Mouse (Mus musculus) CH12.LX (cell line): Measurements from ENCODE around the gene Mfsd10. TPM values are rescaled to one million over a fixed set of nuclear protein-coding genes. Genes with fewer than 3 reads are reported as not detected.

Source experiments
- DNase-seq: peaks from one replicate; pipeline ENCODE4 v3.0.0-alpha.2; 2013; ENCODE audit errors: extremely low read depth
- H3K27ac ChIP-seq: 2 replicates; pipeline ENCODE4 v1.5.1; 2012; ENCODE audit warnings: low read depth, mild to moderate bottlenecking, control low read depth, moderate library complexity; ENCODE audit not compliant: insufficient read depth
- H3K27me3 ChIP-seq: replicated peaks from 2 replicates; pipeline ENCODE3; 2012; ENCODE audit warnings: inconsistent platforms
- H3K36me3 ChIP-seq, 2 experiments: replicated peaks in 1 of 2; 2 replicates each; pipeline versions ENCODE3 to v1.6.1; 2012; ENCODE audit warnings: inconsistent platforms in 1 of 2, low read length in 1 of 2, mild to moderate bottlenecking in 1 of 2, mixed read lengths in 1 of 2, moderate library complexity in 1 of 2; ENCODE audit not compliant: control insufficient read depth in 1 of 2, insufficient read depth in 1 of 2
- H3K4me1 ChIP-seq, 2 experiments: 2 replicates each; pipeline ENCODE4 v1.6.1; 2012; ENCODE audit warnings: inconsistent platforms in 1 of 2, moderate library complexity in 1 of 2; ENCODE audit not compliant: insufficient read depth in 2 of 2, control insufficient read depth in 1 of 2
- H3K4me2 ChIP-seq: 2 replicates; pipeline ENCODE4 v1.6.1; 2012; ENCODE audit warnings: low read depth, mild to moderate bottlenecking, control low read depth; ENCODE audit not compliant: poor library complexity, insufficient read depth, severe bottlenecking
- H3K4me3 ChIP-seq, 3 experiments: fragments of 150-350 bp in 1 of 3; sonication (generic) in 1 of 3; replicated peaks in 1 of 3; 2 replicates each; pipeline versions ENCODE3 to v1.5.1; 2011 to 2012; ENCODE audit warnings: low read depth in 2 of 3, low read length in 2 of 3, mild to moderate bottlenecking in 2 of 3, moderate library complexity in 2 of 3, control low read depth in 1 of 3, improper control_type of control experiment in 1 of 3, inconsistent platforms in 1 of 3, mixed read lengths in 1 of 3; ENCODE audit not compliant: poor library complexity in 1 of 3
- H3K79me2 ChIP-seq: replicated peaks from 2 replicates; pipeline ENCODE4 v1.6.1; 2012; ENCODE audit warnings: mild to moderate bottlenecking, moderate library complexity; ENCODE audit not compliant: control insufficient read depth, poor library complexity, insufficient read depth, severe bottlenecking; ENCODE audit errors: extremely low read depth
- H3K9ac ChIP-seq: 2 replicates; pipeline ENCODE4 v1.6.1; 2012; ENCODE audit warnings: low read depth, mild to moderate bottlenecking, control low read depth, moderate library complexity; ENCODE audit not compliant: insufficient read depth
- H3K9me3 ChIP-seq: replicated peaks from 2 replicates; pipeline ENCODE3; 2012; ENCODE audit warnings: low read length, inconsistent platforms, mixed read lengths
- BHLHE40 ChIP-seq: IDR thresholded peaks from 2 replicates; pipeline ENCODE4 v1.6.1; 2011; ENCODE audit warnings: mild to moderate bottlenecking, low read depth, low read length, improper control_type of control experiment
- CHD2 ChIP-seq: IDR thresholded peaks from 2 replicates; pipeline ENCODE4 v1.6.1; 2011; ENCODE audit warnings: low read length, improper control_type of control experiment
- E2F4 ChIP-seq: IDR thresholded peaks from 2 replicates; pipeline ENCODE4 v1.6.1; 2011; ENCODE audit warnings: low read depth, low read length, improper control_type of control experiment; ENCODE audit not compliant: insufficient replicate concordance
- GABPA ChIP-seq: IDR thresholded peaks from 2 replicates; pipeline ENCODE4 v1.6.1; 2012; ENCODE audit warnings: low read depth, low read length, improper control_type of control experiment, inconsistent platforms; ENCODE audit not compliant: insufficient replicate concordance
- IRF4 ChIP-seq: IDR thresholded peaks from 2 replicates; pipeline ENCODE4 v1.6.1; 2014; ENCODE audit warnings: low read depth, mild to moderate bottlenecking, inconsistent platforms, low read length, improper control_type of control experiment
- JUN ChIP-seq: IDR thresholded peaks from 2 replicates; pipeline ENCODE4 v1.6.1; 2011; ENCODE audit warnings: low read depth, mild to moderate bottlenecking, low read length, improper control_type of control experiment, moderate library complexity; ENCODE audit not compliant: insufficient read depth
- JUND ChIP-seq: conservative IDR thresholded peaks from 2 replicates; pipeline ENCODE4 v1.6.1; 2011; ENCODE audit warnings: low read depth, low read length, improper control_type of control experiment
- MEF2A ChIP-seq: IDR thresholded peaks from 2 replicates; pipeline ENCODE4 v1.6.1; 2014; ENCODE audit warnings: low read depth, mild to moderate bottlenecking, inconsistent platforms, low read length, improper control_type of control experiment, borderline replicate concordance
- MYC ChIP-seq: IDR thresholded peaks from 2 replicates; pipeline ENCODE4 v1.6.1; 2011; ENCODE audit warnings: low read depth, mild to moderate bottlenecking, improper control_type of control experiment, low read length
- NELFE ChIP-seq: IDR thresholded peaks from 2 replicates; pipeline ENCODE4 v1.6.1; 2011; ENCODE audit warnings: low read depth, low read length, improper control_type of control experiment
- POLR2A ChIP-seq: IDR thresholded peaks from 2 replicates; pipeline ENCODE4 v1.6.1; 2011; ENCODE audit warnings: low read depth, mild to moderate bottlenecking, improper control_type of control experiment, low read length
- POLR2AphosphoS2 ChIP-seq: IDR thresholded peaks from 2 replicates; pipeline ENCODE4 v1.6.1; 2011; ENCODE audit warnings: low read depth, low read length, improper control_type of control experiment
- TBP ChIP-seq: conservative IDR thresholded peaks from 2 replicates; pipeline ENCODE4 v1.6.1; 2011; ENCODE audit warnings: low read depth, low read length, improper control_type of control experiment
- TCF12 ChIP-seq: IDR thresholded peaks from 2 replicates; pipeline ENCODE4 v1.6.1; 2014; ENCODE audit warnings: low read depth, mild to moderate bottlenecking, inconsistent platforms, low read length, improper control_type of control experiment
- UBTF ChIP-seq: IDR thresholded peaks from 2 replicates; pipeline ENCODE4 v1.6.1; 2012; ENCODE audit warnings: low read depth, mild to moderate bottlenecking, inconsistent platforms, low read length, improper control_type of control experiment, moderate library complexity
- USF1 ChIP-seq: IDR thresholded peaks from 2 replicates; pipeline ENCODE4 v1.6.1; 2014; ENCODE audit warnings: low read depth, mild to moderate bottlenecking, inconsistent platforms, low read length, improper control_type of control experiment
- USF2 ChIP-seq: conservative IDR thresholded peaks from 2 replicates; pipeline ENCODE4 v1.6.1; 2011; ENCODE audit warnings: low read depth, low read length, improper control_type of control experiment
- ZC3H11A ChIP-seq: IDR thresholded peaks from 2 replicates; pipeline ENCODE4 v1.6.1; 2012; ENCODE audit warnings: low read depth, mild to moderate bottlenecking, inconsistent platforms, low read length, improper control_type of control experiment
- ZMIZ1 ChIP-seq: IDR thresholded peaks from 2 replicates; pipeline ENCODE4 v1.6.1; 2012; ENCODE audit warnings: low read depth, mild to moderate bottlenecking, inconsistent platforms, low read length, improper control_type of control experiment
- dilution Hi-C: fragments of 300-500 bp; cut with MboI; formaldehyde crosslinking; loops from 2 replicates; pipeline ENCODE4 v1.14.3; 2020; ENCODE audit warnings: low sequenced_read_pairs; ENCODE audit not compliant: extremely low pct_unique_long_range_greater_than_20kb, extremely low pct_ligation_motif_present
- in situ Hi-C: fragments of 300-500 bp; cut with MboI; formaldehyde crosslinking; loops from 3 replicates; pipeline ENCODE4 v1.14.3; 2019; ENCODE audit warnings: low sequenced_read_pairs, low pct_ligation_motif_present, low pct_unique_long_range_greater_than_20kb, mixed read lengths
- polyA plus RNA-seq: library from polyadenylated mRNA; unstranded; fragments of >175 nt; gene quantifications from 2 replicates; pipeline ENCODE4 v1.2.1, GENCODE M21; 2012; ENCODE audit warnings: low read depth; ENCODE audit not compliant: insufficient read length
- total RNA-seq, 2 experiments: library from RNA; depleted of rRNA; stranded (reverse); fragments of 300-350 nt in 1 of 2; fragments of >200 nt in 1 of 2; gene quantifications; 2 replicates each; pipeline ENCODE4 v1.2.3; 2012 to 2014

The Mfsd10 gene
- total and polyA plus RNA-seq, 3 experiments, result 42.1 to 92.6 (median 67.5) TPM

GRCm38 (mm10) chr5:34659686-34660590 is 22.9 kb upstream of the Mfsd10 start, which contains the start of the genes Nop14 and Grk4 (continued):
- no peak for TF ChIP-seq E2F4
- peak; percentile 98 for TF ChIP-seq MYC

GRCm38 (mm10) chr5:34657556-34657955 is 20.5 kb upstream of the Mfsd10 start:
- peaks cover 0 to 11% of the 10 kb centered on the region in 2 experiments; a peak in 2 of 4 replicates for H3K4me1 ChIP-seq
- dilution Hi-C loops, result no loop called here
- H3K4me2 ChIP-seq, result no peak overlapping the region
- no peak for DNase-seq
- in situ Hi-C loops, result loop anchor here (25.0 kb wide), 1 partner anchor 380 kb away; the partner anchor contains the start of gene Hgfac
- H3K27ac ChIP-seq, result no peak overlapping the region
- H3K4me3 ChIP-seq, result no peak overlapping the region
- no peak for TF ChIP-seq POLR2A
- no peak for TF ChIP-seq TCF12
- TF ChIP-seq ZC3H11A, result no peak
- TF ChIP-seq MEF2A, result no peak
- no peak for TF ChIP-seq JUN
- no peak for TF ChIP-seq IRF4
- no peak for TF ChIP-seq USF1
- TF ChIP-seq USF2, result no peak
- no peak for TF ChIP-seq BHLHE40
- no peak for TF ChIP-seq UBTF
- TF ChIP-seq GABPA, result no peak
- no peak for TF ChIP-seq TBP
- no peak for TF ChIP-seq POLR2AphosphoS2
- no peak for TF ChIP-seq ZMIZ1
- TF ChIP-seq JUND, result no peak
- no peak for TF ChIP-seq CHD2
- no peak for TF ChIP-seq NELFE
- TF ChIP-seq, all 38 proteins: peak for 0
- no peaks in the 10 kb centered on the region for H3K9me3 ChIP-seq
- no peak overlapping the region for H3K9ac ChIP-seq
- no peaks in the 10 kb centered on the region for H3K27me3 ChIP-seq
- H3K36me3 ChIP-seq, result peaks cover 45 to 51% of the 10 kb centered on the region in 2 experiments
- peaks cover 22% of the 10 kb centered on the region for H3K79me2 ChIP-seq
